ENCODE assay signal across 25 mouse cellular contexts in genomic region chr2:60755101-60755500, GRCm38 (mm10). TPM values are rescaled to one million over a fixed set of nuclear protein-coding genes. Genes with fewer than 3 reads are reported as not detected.
"Had no signal": no experiment of that assay in that cellular context is flagged by ENCODE, and none has a peak within 500 bp of the region (broad histone marks: within the 10 kb centered on the region; RNA-seq: fewer than 3 reads in every experiment).

No protein-coding gene starts in this region.

- H3K4me1 ChIP-seq: hindbrain, embryonic 10.5 days; hindbrain, embryonic 12.5 days; limb, embryonic 10.5 days had no signal

- H3K9me3 ChIP-seq: heart, embryonic 12.5 days; hindbrain, embryonic 10.5 days; hindbrain, embryonic 12.5 days; limb, embryonic 10.5 days; limb, embryonic 12.5 days had no signal

- H3K9ac ChIP-seq: heart, embryonic 12.5 days; hindbrain, embryonic 12.5 days; hindbrain, embryonic 14.5 days; limb, embryonic 12.5 days had no signal

- H3K4me2 ChIP-seq: heart, embryonic 12.5 days; hindbrain, embryonic 12.5 days; hindbrain, embryonic 14.5 days; limb, embryonic 12.5 days had no signal

- ATAC-seq: forebrain, embryonic 16.5 days; hindbrain, embryonic 16.5 days; inflammation-experienced regulatory T-cells, adult 6 months; intestine, postnatal 0 days had no signal

- DNase-seq: gastrocnemius, adult 2 months; gastrocnemius, postnatal 10 days; gastrocnemius, postnatal 25 days; heart, postnatal 10 days; heart, postnatal 4 days; kidney, adult 18-20 months; kidney, adult 8-10 months; kidney, postnatal 10 days; kidney, postnatal 25 days; kidney, postnatal 4 days; liver had no signal

- H3K4me3 ChIP-seq: gastrocnemius, adult 2 months; heart, adult 2 months; heart, embryonic 12.5 days; hindbrain, embryonic 10.5 days; hindbrain, embryonic 12.5 days; layer of hippocampus, adult 2 months; left cerebral cortex, adult 2 months; limb, embryonic 10.5 days; limb, embryonic 12.5 days had no signal

- H3K27me3 ChIP-seq: heart, embryonic 12.5 days; hindbrain, embryonic 12.5 days; limb, embryonic 12.5 days had no signal

- H3K27ac ChIP-seq: gastrocnemius, adult 2 months; heart, adult 2 months; hindbrain, embryonic 10.5 days; hindbrain, embryonic 12.5 days; hindbrain, embryonic 14.5 days; layer of hippocampus, adult 2 months; left cerebral cortex, adult 2 months; limb, embryonic 10.5 days; limb, embryonic 12.5 days had no signal

RNA-seq across cellular contexts. Expression of gene Itgb6, which starts 32.7 kb away (rescaled TPM):
- total RNA-seq: granulocyte monocyte progenitor cell, adult 5-6 weeks; layer of hippocampus, adult 2 months; left cerebral cortex, adult 2 months had no signal
- polyA plus RNA-seq: forebrain, embryonic 16.5 days; hindbrain, embryonic 14.5 days; inflammation-experienced regulatory T-cells, adult 6 months had no signal
